Mouse (Mus musculus) midbrain, embryonic 14.5 days (tissue): Measurements from ENCODE around the gene Phc3. TPM values are rescaled to one million over a fixed set of nuclear protein-coding genes. Genes with fewer than 3 reads are reported as not detected.

Experiments used
- ATAC-seq: fragments of 200-750 bp; cut with Nextera tagmentation; 2 replicates; pipeline ENCODE4 v1.8.0; 2017; ENCODE audit warnings: moderate number of reproducible peaks, moderate library complexity; ENCODE audit not compliant: low FRiP score, low TSS enrichment
- DNase-seq: peaks from one replicate; pipeline ENCODE4 v3.0.0-alpha.2; 2015
- H3K27ac ChIP-seq: fragments of 300-500 bp; sonication (generic); replicated peaks from 2 replicates; pipeline ENCODE4 v1.5.1; 2014; ENCODE audit warnings: mild to moderate bottlenecking, low read depth, low read length, moderate library complexity
- H3K27me3 ChIP-seq: fragments of 300-500 bp; sonication (generic); 2 replicates; pipeline ENCODE4 v1.6.1; 2014; ENCODE audit warnings: low read length, control low read depth, mixed read lengths; ENCODE audit not compliant: control insufficient read depth, insufficient read depth
- H3K36me3 ChIP-seq: fragments of 300-500 bp; sonication (generic); 2 replicates; pipeline ENCODE4 v1.6.1; 2014; ENCODE audit warnings: low read length, control low read depth; ENCODE audit not compliant: control insufficient read depth, insufficient read depth
- H3K4me1 ChIP-seq: fragments of 300-500 bp; sonication (generic); 2 replicates; pipeline ENCODE4 v1.6.1; 2014; ENCODE audit warnings: mild to moderate bottlenecking, antibody characterized with exemption, low read length, control low read depth; ENCODE audit not compliant: control insufficient read depth, insufficient read depth
- H3K4me2 ChIP-seq: fragments of 300-500 bp; sonication (generic); 2 replicates; pipeline ENCODE4 v1.6.1; 2014; ENCODE audit warnings: mild to moderate bottlenecking, low read length, moderate library complexity
- H3K4me3 ChIP-seq: fragments of 300-500 bp; sonication (generic); replicated peaks from 2 replicates; pipeline ENCODE4 v1.5.1; 2014; ENCODE audit warnings: low read depth, low read length
- H3K9ac ChIP-seq: fragments of 300-500 bp; sonication (generic); replicated peaks from 2 replicates; pipeline ENCODE4 v1.6.1; 2014; ENCODE audit warnings: mild to moderate bottlenecking, low read length, moderate library complexity
- H3K9me3 ChIP-seq: fragments of 300-500 bp; sonication (generic); 2 replicates; pipeline ENCODE4 v1.6.1; 2016; ENCODE audit warnings: low read length, control low read depth, mixed read lengths; ENCODE audit not compliant: control insufficient read depth
- WGBS: fragments of 180-500 bp; shearing (Covaris S2); extraction: QIAGEN DNeasy Blood & Tissue Kit; methylation state at CpG from one replicate; pipeline ENCODE4 v1.1.7; 2014; 5-methylcytosine and 5-hydroxymethylcytosine counted together
- polyA plus RNA-seq: library from polyadenylated mRNA; unstranded; fragments of >200 nt; fragmentation: Nextera tagmentation; extraction: Ambion mirVana; gene quantifications from 2 replicates; pipeline ENCODE4 v1.2.1, GENCODE M21; 2014

Gene Phc3
- polyA plus RNA-seq, 1 experiment from 2014 or later: 9.2 TPM

DNA sequence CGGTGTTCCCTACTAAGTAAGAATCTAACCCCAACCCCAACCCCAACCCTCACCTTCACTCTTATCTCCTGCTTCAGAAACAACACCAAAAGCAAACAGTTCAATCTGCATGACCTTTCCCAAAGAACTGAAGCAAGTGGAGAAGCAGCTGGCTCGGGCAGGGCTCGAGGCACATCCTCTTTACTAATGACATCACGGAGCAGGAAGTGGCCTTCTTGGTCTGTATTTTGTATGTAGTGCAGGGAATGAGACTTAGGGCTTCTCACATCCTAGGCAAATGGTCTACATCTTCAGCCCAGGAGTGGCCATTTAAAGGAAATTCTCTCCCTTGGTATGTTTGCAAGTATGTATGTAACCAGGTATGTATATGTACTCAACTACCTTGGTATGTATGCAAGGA lies 52.1 kb downstream of the Phc3 start:
- 92% methylated on average over 4 of the region's 4 CpGs for WGBS
- DNase-seq (no peak), ATAC-seq (no peak)
- Histone ChIP-seq H3K4me2 (no peak overlapping the region), H3K4me3 (no peak overlapping the region), H3K4me1 (no peaks in the 10 kb centered on the region), H3K36me3 (peaks cover 43% of the 10 kb centered on the region), H3K9me3 (no peaks in the 10 kb centered on the region), H3K27me3 (no peaks in the 10 kb centered on the region), H3K27ac (no peak overlapping the region), H3K9ac (no peak overlapping the region)

DNA sequence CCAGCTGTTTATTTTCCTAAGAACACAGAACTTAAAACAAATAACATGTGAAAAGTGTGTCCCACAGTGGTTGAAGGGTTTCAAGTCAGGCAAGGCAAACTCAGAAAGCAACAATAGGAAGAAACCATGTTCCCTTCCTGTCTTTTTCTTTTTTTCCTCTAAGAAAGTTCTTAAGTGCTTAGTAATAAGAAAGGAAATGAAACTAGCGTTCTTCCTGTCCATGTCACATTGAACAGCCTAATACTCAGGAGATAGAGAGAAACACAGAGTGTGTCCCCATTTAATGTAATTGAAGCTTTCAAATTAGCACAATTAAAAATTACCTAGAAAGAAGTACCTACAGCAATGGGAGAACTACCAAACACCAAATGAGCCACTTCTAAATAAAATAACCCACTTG lies 64.6 kb downstream of the Phc3 start:
- 97% methylated on average over 1 of the region's 1 CpGs for WGBS
- H3K4me2 ChIP-seq: no peak overlapping the region
- no peak for ATAC-seq
- no peak overlapping the region for H3K4me3 ChIP-seq
- no peak overlapping the region for H3K27ac ChIP-seq
- no peaks in the 10 kb centered on the region for H3K9me3 ChIP-seq
- no peak for DNase-seq
- no peak overlapping the region for H3K9ac ChIP-seq
- H3K36me3 ChIP-seq: peaks cover 45% of the 10 kb centered on the region
- no peaks in the 10 kb centered on the region for H3K27me3 ChIP-seq
- no peaks in the 10 kb centered on the region for H3K4me1 ChIP-seq

DNA sequence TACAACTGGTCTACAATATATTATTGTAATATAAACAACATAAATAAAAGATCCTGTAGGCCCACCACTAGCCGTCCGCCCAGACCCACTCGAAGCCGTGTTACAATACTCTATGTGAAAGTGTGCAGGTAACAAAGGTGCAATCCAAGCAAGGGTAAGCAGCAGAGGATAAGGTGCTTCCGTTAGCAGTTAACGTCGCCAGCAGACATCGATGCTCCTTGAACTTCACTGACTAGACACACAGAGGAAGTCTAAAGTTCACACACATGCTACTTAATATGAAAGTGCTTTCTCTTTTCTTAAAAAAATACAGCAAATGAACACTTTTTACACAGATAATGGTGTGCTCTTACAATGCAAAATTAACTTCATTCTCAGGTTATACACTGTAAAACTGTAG lies 69.8 kb downstream of the Phc3 start:
- peaks cover 32% of the 10 kb centered on the region for H3K36me3 ChIP-seq
- no peak overlapping the region for H3K9ac ChIP-seq
- no peaks in the 10 kb centered on the region for H3K4me1 ChIP-seq
- no peak overlapping the region for H3K27ac ChIP-seq
- no peak for ATAC-seq
- H3K27me3 ChIP-seq: no peaks in the 10 kb centered on the region
- H3K9me3 ChIP-seq: no peaks in the 10 kb centered on the region
- no peak overlapping the region for H3K4me3 ChIP-seq
- no peak for DNase-seq
- H3K4me2 ChIP-seq: no peak overlapping the region
- 97% methylated on average over 8 of the region's 8 CpGs for WGBS

DNA sequence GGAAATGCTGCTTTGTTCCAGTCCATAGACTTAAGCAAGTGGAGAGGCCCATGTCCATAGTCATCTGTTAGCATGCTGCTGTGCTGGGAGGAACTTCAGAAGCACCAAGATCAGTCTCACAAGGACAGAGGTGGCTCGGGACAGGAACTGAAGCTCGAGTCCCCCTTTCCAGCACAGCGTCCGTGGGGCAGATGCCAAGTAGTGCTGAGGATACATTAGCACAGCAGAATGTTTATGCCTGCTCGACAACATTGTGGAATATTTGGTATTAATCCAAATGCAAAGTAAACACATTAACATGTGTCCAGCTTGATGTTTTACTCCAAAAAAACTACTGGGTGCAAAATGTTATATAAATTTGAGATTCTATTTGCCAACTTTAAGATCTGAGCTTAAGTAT lies 72.5 kb downstream of the Phc3 start:
- 93% methylated on average over 5 of the region's 5 CpGs for WGBS
- peaks cover 24% of the 10 kb centered on the region for H3K36me3 ChIP-seq
- no peak overlapping the region for H3K27ac ChIP-seq
- no peak overlapping the region for H3K4me3 ChIP-seq
- no peaks in the 10 kb centered on the region for H3K27me3 ChIP-seq
- H3K4me1 ChIP-seq: no peaks in the 10 kb centered on the region
- H3K9ac ChIP-seq: no peak overlapping the region
- H3K9me3 ChIP-seq: no peaks in the 10 kb centered on the region
- no peak for DNase-seq
- no peak for ATAC-seq
- H3K4me2 ChIP-seq: no peak overlapping the region

DNA sequence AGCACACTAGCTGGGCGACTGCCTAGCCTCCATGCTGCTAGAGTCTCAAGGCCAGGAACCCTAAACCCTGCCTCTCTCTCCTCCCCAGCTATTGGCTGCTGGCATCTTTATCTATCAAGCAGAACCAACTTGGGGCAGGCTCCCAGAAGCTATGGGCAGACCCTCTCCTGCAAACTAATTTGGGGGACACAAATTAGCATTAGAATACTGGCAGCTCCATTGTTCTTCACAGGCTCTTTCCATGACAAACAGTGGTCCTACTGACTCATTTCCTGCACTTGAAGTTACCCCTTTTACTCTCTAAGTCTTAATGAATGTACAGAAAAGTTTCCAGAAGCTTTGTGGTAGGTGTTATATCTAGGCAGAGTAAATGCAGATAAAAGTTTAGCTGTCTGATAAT lies 80.2 kb downstream of the Phc3 start:
- H3K9ac ChIP-seq: no peak overlapping the region
- H3K4me1 ChIP-seq: no peaks in the 10 kb centered on the region
- no peak overlapping the region for H3K27ac ChIP-seq
- DNase-seq: no peak
- no peaks in the 10 kb centered on the region for H3K36me3 ChIP-seq
- no peak for ATAC-seq
- WGBS: 7% methylated on average over 1 of the region's 1 CpGs
- no peak overlapping the region for H3K4me3 ChIP-seq
- H3K4me2 ChIP-seq: no peak overlapping the region
- no peaks in the 10 kb centered on the region for H3K27me3 ChIP-seq
- no peaks in the 10 kb centered on the region for H3K9me3 ChIP-seq

DNA sequence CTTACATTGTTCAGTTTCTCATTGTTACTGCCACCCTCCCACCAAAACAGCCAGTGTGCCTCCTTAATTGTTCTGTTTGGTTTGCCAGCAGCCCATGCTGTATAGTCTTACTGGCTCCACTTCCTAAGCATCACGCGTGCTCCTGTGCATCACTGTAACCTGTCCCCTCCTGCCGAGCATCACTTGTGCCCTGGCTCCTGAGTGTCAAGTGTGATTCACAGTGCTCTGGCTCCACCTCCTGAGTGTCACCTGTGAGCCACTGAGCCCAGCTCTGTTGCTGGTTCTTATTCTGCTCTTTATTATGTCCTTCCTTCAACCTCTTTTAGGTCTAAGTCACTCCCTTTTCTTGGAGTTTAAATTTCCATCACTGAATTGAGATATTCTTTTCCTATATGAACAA lies 81.8 kb downstream of the Phc3 start:
- H3K27me3 ChIP-seq: no peaks in the 10 kb centered on the region
- H3K4me1 ChIP-seq: no peaks in the 10 kb centered on the region
- DNase-seq (no peak), ATAC-seq (no peak)
- H3K9me3 ChIP-seq: no peaks in the 10 kb centered on the region
- 96% methylated on average over 3 of the region's 3 CpGs for WGBS
- no peaks in the 10 kb centered on the region for H3K36me3 ChIP-seq
- H3K27ac ChIP-seq: no peak overlapping the region
- no peak overlapping the region for H3K4me2 ChIP-seq
- H3K4me3 ChIP-seq: no peak overlapping the region
- H3K9ac ChIP-seq: no peak overlapping the region

DNA sequence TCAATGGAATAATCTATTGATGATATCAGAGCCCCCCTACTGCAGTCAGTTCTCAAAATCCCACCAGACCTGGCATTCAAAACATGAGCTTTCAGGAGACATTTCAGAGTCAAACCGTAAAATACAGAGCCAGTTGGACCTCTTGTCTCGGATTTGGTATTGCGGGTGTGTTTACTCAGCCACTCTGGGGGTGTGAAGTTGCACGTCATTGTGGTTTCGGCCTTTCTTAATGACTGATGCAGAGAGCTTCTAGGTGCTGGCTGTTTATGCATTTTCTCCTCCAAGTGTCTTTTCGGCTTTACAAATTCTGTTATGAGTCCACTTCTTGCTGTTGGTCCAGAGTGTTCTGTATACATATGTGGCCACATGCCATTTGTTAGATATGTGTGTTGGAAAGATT lies 92.5 kb downstream of the Phc3 start:
- no peaks in the 10 kb centered on the region for H3K36me3 ChIP-seq
- ATAC-seq: no peak
- H3K27me3 ChIP-seq: no peaks in the 10 kb centered on the region

DNA sequence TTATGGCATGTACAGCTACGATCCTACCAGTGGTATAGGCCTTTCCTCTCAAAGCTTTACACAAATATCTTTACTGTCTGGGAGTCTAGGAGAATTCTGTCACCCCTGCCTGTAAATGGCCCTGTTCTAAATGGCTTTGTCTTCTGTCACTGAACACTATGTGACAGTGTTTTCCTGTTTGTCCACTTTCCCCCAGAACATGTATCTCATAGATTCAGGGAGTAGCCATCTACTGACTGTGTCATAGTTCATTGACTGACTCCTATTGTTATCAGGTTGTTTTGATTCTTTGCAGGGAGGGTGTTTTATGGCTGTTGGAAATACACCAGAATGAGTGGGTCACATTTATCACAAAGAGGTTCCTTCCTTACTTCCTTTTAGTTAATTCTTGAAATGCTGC lies 99.2 kb downstream of the Phc3 start:
- H3K9ac ChIP-seq: no peak overlapping the region
- ATAC-seq (no peak), DNase-seq (no peak)
- H3K4me1 ChIP-seq: no peaks in the 10 kb centered on the region
- H3K4me3 ChIP-seq: no peak overlapping the region
- 89% methylated on average over 1 of the region's 1 CpGs for WGBS
- H3K27ac ChIP-seq: no peak overlapping the region
- no peaks in the 10 kb centered on the region for H3K9me3 ChIP-seq
- no peak overlapping the region for H3K4me2 ChIP-seq
- no peaks in the 10 kb centered on the region for H3K36me3 ChIP-seq
- H3K27me3 ChIP-seq: no peaks in the 10 kb centered on the region

More for the DNA sequence above, 92.5 kb downstream of the Phc3 start:
- no peak for DNase-seq
- H3K9me3 ChIP-seq: no peaks in the 10 kb centered on the region
- H3K27ac ChIP-seq: no peak overlapping the region
- WGBS: 94% methylated on average over 6 of the region's 6 CpGs
- no peaks in the 10 kb centered on the region for H3K4me1 ChIP-seq
- no peak overlapping the region for H3K9ac ChIP-seq
- H3K4me2 ChIP-seq: no peak overlapping the region
- no peak overlapping the region for H3K4me3 ChIP-seq

DNA sequence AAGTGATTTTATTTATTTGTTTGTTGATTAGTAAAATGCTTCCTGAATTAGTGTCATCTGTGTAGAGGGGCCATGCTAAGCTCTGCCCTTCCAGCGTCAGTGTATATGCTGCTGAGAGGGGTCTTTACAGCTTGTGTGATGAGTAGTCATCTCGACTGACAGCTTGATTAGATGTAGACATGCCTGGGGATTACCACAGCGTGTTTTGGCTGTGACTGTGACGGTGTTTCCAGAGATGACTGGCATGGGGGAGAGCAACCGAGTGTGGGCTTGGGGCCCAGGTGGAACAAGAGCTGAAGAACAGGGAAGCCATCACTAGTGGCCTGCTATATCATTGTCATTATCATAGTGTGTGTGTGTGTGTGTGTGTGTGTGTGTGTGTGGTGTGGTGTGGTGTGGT lies 100.6 kb downstream of the Phc3 start:
- H3K27me3 ChIP-seq: no peaks in the 10 kb centered on the region
- DNase-seq: no peak
- H3K4me2 ChIP-seq: no peak overlapping the region
- H3K4me1 ChIP-seq: no peaks in the 10 kb centered on the region
- H3K27ac ChIP-seq: no peak overlapping the region
- ATAC-seq: no peak
- no peak overlapping the region for H3K9ac ChIP-seq
- H3K36me3 ChIP-seq: no peaks in the 10 kb centered on the region
- H3K4me3 ChIP-seq: no peak overlapping the region
- whole genome bisulfite sequencing: 67% methylated on average over 5 of the region's 5 CpGs
- no peaks in the 10 kb centered on the region for H3K9me3 ChIP-seq
